Mouse (Mus musculus): ENCODE data around the gene Atg7.

The Atg7 gene

GRCm38 (mm10) chr6:114826889-114827288, 184.0 kb downstream of the Atg7 start:
- no peak for DNase-seq

DNA sequence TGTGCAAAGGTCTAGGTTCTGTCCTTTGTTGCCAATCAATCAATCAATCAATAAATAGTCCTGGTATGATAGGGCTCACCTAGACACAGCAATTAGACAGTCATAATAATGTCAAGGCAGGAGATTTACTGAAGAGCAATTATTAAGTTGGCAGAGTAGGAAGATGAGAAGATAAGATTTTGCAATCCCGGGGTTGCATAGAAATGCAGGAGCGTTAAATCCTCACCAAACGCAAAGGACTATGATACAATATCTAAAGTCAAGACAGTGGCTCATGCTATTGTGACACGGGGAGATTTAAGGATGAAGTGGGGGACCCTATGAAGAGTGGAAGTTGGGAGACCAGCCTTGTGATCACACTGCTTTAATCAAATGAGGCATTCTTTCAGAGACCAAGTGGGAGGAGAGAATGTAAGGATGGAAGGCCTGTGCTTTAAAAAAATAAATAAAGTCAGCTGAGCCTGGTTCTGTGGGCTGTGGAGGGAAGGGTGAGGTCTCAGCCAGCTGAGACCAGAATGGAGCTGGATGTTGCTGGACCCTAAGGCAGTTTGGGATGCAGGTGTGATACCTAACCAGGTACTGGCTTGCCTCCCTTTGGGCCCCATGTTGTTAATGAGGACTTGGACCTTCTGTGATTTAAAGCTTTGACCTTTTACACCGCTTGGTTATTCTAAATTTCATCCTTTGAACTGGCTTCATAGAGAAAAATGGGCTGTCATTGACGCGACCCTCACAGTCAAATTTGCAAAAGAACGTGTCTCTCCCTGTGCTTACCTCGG, 187.0 kb downstream of the Atg7 start:
- no peak for DNase-seq

GRCm38 (mm10) chr6:114831807-114832206, 188.9 kb downstream of the Atg7 start:
- peak; percentile 30 for DNase-seq

DNA sequence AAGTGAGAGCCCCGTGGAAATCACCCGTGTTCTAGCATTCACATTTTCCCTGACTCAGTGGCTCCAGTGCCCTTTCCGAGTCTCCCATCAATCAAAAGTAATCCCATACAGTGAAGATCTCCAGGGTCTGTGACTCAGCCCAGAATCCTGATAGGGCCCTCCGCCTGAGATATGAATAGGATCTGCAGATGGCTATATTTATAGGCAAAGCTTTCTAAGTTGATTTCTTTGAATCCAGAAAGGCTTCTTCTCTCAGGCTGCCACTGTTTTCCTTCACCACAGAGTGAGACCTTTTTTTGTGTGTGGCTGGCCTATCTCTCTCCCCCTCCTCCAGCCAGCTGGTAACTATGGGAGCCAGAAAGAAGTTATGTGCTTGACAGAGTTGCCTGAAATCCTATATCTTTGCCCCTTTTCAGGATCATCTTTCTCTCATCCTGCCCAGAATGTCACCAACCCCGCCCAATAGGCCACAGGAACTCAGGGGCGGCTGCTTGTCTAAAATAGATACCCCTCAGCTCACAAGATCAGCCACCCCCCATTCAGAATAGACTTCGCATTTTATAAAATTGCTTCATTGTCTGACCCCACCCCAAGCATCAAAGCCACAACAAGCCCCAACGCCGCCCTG, 190.3 kb downstream of the Atg7 start:
- DNase-seq, result no peak

DNA sequence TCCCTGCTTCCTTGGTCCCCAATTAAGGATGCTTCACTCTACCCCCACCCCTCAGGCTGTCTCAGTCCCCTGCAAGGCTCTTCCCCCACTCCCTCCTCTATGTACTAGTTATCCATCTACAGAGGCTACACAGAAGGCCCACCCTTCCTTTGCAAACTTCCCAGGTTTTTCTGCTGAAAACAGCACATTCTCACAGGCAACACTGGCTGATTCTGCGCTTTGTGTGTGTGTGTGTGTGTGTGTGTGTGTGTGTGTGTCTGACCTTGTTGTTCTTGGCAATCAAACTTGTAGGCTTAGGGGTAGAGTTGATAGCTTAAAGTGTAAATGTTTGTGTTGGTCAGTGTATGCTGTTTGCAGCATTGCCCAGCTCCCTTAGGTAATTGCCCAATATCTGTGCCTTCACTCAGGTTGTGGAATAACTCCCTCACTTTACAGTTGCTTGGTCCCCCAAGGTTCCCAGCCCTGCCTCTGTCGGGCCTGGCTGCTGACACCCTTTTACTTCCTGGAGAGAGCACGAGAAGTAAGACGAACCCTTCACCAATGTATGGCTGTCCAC, 191.0 kb downstream of the Atg7 start:
- DNase-seq, result no peak

- no peak for DNase-seq
Measured at GRCm38 (mm10) chr6:114835344-114835743, 192.4 kb downstream of the Atg7 start.

DNA sequence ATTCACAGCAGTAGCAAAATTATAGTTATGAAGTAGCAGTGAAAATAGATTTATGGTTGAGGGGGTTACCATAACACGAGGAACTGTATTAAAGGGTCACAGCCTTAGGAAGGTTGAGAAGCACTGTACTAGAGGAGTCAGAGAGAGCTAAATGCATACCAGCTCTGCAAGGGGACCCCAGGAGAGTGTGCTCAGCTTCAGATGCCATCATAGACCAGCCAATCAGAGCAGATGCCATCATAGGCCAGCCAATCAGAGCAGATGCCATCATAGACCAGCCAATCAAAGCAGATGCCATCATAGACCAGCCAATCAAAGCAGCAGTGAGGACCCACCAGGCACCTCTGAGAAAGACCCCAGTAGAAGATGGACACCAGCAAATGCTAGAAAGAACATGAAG, 192.9 kb downstream of the Atg7 start:
- no peak for DNase-seq

- DNase-seq, result no peak
Measured at GRCm38 (mm10) chr6:114836433-114836832, 193.5 kb downstream of the Atg7 start.

- peak; percentile 64 for DNase-seq
Measured at GRCm38 (mm10) chr6:114838872-114839271, 196.0 kb downstream of the Atg7 start.

GRCm38 (mm10) chr6:114840012-114840411, 197.1 kb downstream of the Atg7 start:
- peak; percentile 64 for DNase-seq

DNA sequence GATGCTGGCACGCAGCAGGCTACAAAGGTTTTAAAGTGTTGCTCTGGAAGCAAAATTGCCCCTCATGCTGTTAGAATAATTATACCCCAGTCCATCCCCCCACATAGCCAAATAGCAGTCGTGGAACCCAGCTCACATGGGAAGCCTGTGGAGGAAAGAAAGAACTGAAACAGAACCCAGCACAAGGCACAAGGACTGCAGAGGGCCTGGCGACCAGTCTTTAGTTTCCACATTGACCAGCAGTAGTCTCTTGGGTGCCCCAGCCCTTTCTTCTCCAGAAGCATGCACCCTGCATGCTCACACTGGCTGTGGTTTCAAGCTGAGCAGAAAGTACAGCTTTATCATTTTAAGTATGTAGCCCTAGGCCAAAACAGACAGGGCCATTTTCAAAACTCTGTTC, 199.2 kb downstream of the Atg7 start:
- DNase-seq, result no peak

- no peak for DNase-seq
Measured at GRCm38 (mm10) chr6:114842863-114843262, 200.0 kb downstream of the Atg7 start.

DNA sequence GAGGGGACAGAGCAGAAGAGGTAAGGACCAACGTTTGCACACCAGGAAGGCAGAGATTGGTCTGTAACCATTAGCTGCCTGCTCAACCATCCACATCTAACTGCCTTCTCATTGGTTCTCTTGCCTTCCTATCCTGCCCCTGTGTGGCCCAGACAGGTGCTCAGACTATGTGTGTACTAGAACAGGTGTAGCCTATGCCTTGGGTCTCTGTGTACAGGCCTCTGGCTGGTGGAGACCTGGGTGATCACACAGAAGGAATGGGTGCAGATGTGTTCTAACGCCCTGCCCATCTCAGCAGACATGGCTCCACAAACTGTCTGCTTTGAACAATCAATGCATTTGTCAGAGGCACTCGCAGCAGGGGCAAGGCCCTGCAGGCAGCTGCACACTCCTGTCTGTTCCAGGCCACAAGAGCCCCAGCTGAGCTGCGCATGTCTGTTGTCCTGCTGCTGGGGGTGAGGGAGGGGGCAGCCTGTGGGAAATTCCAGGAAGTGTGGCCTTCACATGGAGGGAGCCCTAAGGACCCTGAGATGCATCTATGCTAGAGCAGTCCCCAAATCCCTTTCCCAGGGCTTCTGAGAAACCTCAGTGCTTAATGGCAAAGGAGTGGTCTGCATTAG, 203.4 kb downstream of the Atg7 start:
- no peak for DNase-seq

- DNase-seq, result no peak
Measured at GRCm38 (mm10) chr6:114847582-114848174, 204.8 kb downstream of the Atg7 start.

DNA sequence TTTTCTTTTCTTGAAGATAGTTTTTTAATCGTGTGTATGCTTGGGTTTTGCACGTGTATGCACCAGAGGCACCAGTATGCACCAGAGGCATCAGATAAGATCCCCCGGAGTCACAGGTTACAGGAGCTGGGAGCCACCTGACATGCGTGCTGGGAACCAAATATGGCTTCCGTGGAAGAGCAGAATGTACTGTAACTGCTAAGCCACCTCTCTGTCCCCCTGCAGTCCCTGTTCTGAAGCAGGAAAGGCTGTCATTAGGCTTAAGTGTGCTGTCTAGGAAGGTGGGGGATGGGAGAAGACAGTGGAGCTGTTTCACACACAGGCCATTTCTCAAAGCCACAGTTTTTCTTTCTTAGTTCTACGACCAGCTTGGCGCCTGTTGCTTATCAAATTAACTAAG, 205.9 kb downstream of the Atg7 start:
- DNase-seq, result no peak

GRCm38 (mm10) chr6:114849787-114850186, 206.9 kb downstream of the Atg7 start:
- no peak for DNase-seq

GRCm38 (mm10) chr6:114851688-114852087, 208.8 kb downstream of the Atg7 start:
- DNase-seq, result no peak

- DNase-seq, result no peak
Measured at GRCm38 (mm10) chr6:114852739-114853138, 209.8 kb downstream of the Atg7 start.

GRCm38 (mm10) chr6:114854368-114854767, 211.5 kb downstream of the Atg7 start:
- no peak for DNase-seq

- no peak for DNase-seq
Measured at GRCm38 (mm10) chr6:114855644-114856043, 212.7 kb downstream of the Atg7 start.

GRCm38 (mm10) chr6:114856501-114856900, 213.6 kb downstream of the Atg7 start:
- DNase-seq, result no peak

DNA sequence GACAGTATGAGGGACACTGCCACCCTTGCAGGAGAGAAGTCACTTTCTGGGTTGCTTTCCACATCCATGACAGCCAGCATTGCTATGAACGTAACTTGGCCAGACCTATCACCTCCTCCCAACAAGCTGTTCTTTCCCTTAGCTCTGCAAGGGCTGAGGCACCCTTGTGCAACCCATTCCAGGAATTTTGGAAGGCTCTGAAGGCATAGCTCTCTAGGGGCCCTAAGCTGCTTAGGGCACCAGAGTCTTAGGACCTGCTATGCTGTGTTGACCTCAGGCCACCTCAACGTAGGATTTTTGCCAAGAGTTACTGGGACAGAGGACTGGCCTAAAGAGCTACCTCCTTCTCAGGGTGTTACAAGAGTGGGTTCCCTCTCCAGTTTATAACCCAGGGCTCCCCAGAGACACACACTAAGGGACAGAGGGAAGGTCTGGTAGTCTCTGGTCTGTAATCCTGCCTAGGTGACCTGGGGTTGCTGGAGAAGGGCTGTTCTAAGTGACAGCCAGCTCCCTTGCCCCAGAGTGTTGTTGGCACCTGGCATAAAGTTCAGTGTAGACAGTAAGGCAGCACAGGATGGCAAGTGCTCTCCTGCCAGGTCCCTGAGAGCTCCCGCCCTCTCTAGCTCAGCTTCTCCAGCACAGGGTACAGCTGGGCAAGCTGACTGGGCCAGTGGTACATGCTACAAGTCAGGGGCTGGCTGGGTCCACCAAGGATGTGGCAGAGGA, 215.3 kb downstream of the Atg7 start:
- no peak for DNase-seq

DNA sequence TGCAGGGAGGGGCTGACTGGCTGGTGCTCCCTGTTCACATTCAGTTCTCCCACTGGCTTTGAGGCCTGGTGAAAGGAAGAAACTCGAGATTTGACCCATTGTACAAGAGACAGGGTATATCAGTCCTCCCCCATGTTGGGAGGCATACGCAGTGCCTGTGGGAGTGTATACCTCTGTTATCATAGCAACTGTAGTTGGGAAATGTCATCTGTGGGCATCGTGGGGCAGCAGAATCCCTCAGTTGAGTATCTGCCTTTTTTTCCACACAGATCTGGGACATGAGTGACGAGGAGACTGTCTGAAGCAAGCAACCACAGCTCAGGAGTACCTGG, 215.8 kb downstream of the Atg7 start:
- no peak for DNase-seq

Measured in lung, postnatal 36 days (tissue).